Mouse (Mus musculus): Measurements from ENCODE around the gene Mgrn1.

DNA sequence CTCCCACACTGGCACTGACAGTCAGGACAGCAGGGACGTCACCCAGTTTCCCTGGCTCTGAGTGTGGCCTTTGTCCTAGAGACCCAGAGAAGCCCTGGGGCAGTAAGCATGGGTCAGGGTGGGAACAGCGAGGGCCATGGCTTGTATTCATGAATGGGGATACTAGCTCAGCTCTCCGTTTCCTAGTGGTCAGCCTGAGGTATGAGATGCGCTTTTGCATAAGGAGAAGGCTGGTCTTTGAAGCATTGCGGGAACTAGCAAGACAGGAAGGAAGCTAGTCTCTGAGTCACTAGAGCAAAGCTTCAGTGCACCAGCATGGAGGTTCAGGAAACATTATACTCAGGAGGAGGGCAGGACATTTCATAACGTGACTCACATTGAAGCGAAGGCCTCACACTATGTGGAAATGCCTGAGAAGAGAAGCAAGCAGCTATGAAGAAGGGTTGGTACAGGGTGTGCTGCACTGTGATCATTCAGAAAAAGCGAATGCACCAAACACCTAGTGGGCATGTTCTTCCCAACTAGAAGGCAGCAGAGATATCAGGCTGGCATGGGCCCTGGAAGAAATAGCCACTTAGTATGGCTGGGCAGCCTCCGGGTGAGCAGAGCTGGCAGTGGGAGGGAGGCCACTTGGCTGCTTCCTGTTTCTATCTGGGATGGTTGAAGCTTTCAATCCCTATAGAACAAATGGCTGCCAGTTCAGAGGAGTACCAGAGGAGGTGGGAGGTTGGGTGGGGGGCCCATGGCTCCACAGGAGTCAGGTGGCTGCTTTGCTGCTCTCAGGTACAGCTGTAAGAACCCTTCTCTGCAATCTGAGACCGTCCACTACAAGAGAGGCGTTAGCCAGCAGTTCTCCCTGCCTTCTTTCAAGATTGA is 27.1 kb downstream of the Mgrn1 start:
- TF ChIP-seq CTCF (IDR thresholded peaks at IDR 0.05; ENCODE audit: borderline replicate concordance, control insufficient read depth, extremely low read depth, insufficient read depth, low read length, poor library complexity) = no peak
- no peak for TF ChIP-seq POLR2A (IDR thresholded peaks at IDR 0.05; ENCODE audit: control insufficient read depth, extremely low read depth, insufficient read depth, low read length, poor library complexity)
